Mouse (Mus musculus) T-helper 17 cell (primary cell): ENCODE results near the gene Topors.

Source experiments
- in situ Hi-C, 2 experiments: fragments of 300-600 bp; cut with MboI, MseI; formaldehyde crosslinking; loops; 1 replicate in 1 of 2; 2 replicates in 1 of 2; pipeline ENCODE4 v1.15.1; 2025; ENCODE audit warnings: high pct_unique_total_duplicates in 2 of 2

The Topors gene

GRCm38 (mm10) chr4:40269430-40270032, at the start of gene Topors, which contains the start of gene Smim27:
TSS of gene Topors (minus strand) at chr4:40269850.
TSS of gene Smim27 (plus strand) at chr4:40269579.
- in situ Hi-C loops, result loop anchor here (5.0 to 25.0 kb wide), 3 partner anchors 433 to 1443 kb away; partner anchors contain the start of genes Aptx (in 1 of the 2), Dcaf12 (in 1 of the 2), Dctn3 (in 1 of the 2) and Rpp25l (in 1 of the 2)

GRCm38 (mm10) chr4:40317404-40317803, 47.8 kb upstream of the Topors start:
- in situ Hi-C loops, result no loop called here

- in situ Hi-C loops, result no loop called here
Measured at GRCm38 (mm10) chr4:40313026-40313425, 43.4 kb upstream of the Topors start.

GRCm38 (mm10) chr4:40312213-40312612, 42.6 kb upstream of the Topors start:
- in situ Hi-C loops, result no loop called here

GRCm38 (mm10) chr4:40310796-40311383, 41.2 kb upstream of the Topors start:
- in situ Hi-C loops, result no loop called here

GRCm38 (mm10) chr4:40309682-40310081, 40.0 kb upstream of the Topors start:
- in situ Hi-C loops, result no loop called here

- in situ Hi-C loops, result loop anchor here in 1 of 2 experiments (5.0 kb wide), 1 partner anchor 45 kb away; no protein-coding TSS in a partner anchor
Measured at GRCm38 (mm10) chr4:40302445-40303125, 32.9 kb upstream of the Topors start.

GRCm38 (mm10) chr4:40301076-40301789, 31.6 kb upstream of the Topors start:
- in situ Hi-C loops, result loop anchor here in 1 of 2 experiments (5.0 kb wide), 1 partner anchor 46 kb away; no protein-coding TSS in a partner anchor

- in situ Hi-C loops, result loop anchor here in 1 of 2 experiments (5.0 kb wide), 1 partner anchor 378 kb away; no protein-coding TSS in a partner anchor
Measured at GRCm38 (mm10) chr4:40299169-40299568, 29.5 kb upstream of the Topors start.

GRCm38 (mm10) chr4:40291511-40291910, 21.9 kb upstream of the Topors start:
- in situ Hi-C loops, result loop anchor here in 1 of 2 experiments (5.0 kb wide), 1 partner anchor 391 kb away; no protein-coding TSS in a partner anchor

GRCm38 (mm10) chr4:40289046-40289445, 19.4 kb upstream of the Topors start:
- in situ Hi-C loops, result no loop called here

- in situ Hi-C loops, result no loop called here
Measured at GRCm38 (mm10) chr4:40287415-40287814, 17.8 kb upstream of the Topors start.

- in situ Hi-C loops, result no loop called here
Measured at GRCm38 (mm10) chr4:40285582-40285981, 15.9 kb upstream of the Topors start.

GRCm38 (mm10) chr4:40279276-40279900, 9.7 kb upstream of the Topors start, which contains the start of gene Ndufb6:
TSS of gene Ndufb6 (minus strand) at chr4:40279421.
- in situ Hi-C loops, result loop anchor here in 1 of 2 experiments (5.0 kb wide), 1 partner anchor 137 kb away; the partner anchor contains the start of gene Aco1

GRCm38 (mm10) chr4:40278880-40279275, 9.2 kb upstream of the Topors start:
- in situ Hi-C loops, result loop anchor here in 1 of 2 experiments (5.0 kb wide), 1 partner anchor 137 kb away; the partner anchor contains the start of gene Aco1

GRCm38 (mm10) chr4:40268835-40269234, 815 bp downstream of the Topors start:
- in situ Hi-C loops, result loop anchor here in 1 of 2 experiments (10.0 to 25.0 kb wide), 2 partner anchors 1046 to 1443 kb away; partner anchors contain the start of genes Dcaf12, Dctn3 and Rpp25l

- in situ Hi-C loops, result loop anchor here in 1 of 2 experiments (10.0 to 25.0 kb wide), 2 partner anchors 1046 to 1444 kb away; partner anchors contain the start of genes Dcaf12, Dctn3 and Rpp25l
Measured at GRCm38 (mm10) chr4:40268204-40268813, 1.3 kb downstream of the Topors start.

GRCm38 (mm10) chr4:40267681-40268080, 2.0 kb downstream of the Topors start:
- in situ Hi-C loops, result loop anchor here in 1 of 2 experiments (10.0 to 25.0 kb wide), 2 partner anchors 1047 to 1445 kb away; partner anchors contain the start of genes Dcaf12, Dctn3 and Rpp25l

GRCm38 (mm10) chr4:40264321-40264720, 5.3 kb downstream of the Topors start:
- in situ Hi-C loops, result loop anchor here in 1 of 2 experiments (10.0 to 25.0 kb wide), 2 partner anchors 1050 to 1448 kb away; partner anchors contain the start of genes Dcaf12, Dctn3 and Rpp25l
